Mouse (Mus musculus): ENCODE data around the gene Pth2. TPM values are rescaled to one million over a fixed set of nuclear protein-coding genes. Genes with fewer than 3 reads are reported as not detected.

The Pth2 gene
- polyA plus RNA-seq, 1 experiment from 2014 or later = not detected

DNA sequence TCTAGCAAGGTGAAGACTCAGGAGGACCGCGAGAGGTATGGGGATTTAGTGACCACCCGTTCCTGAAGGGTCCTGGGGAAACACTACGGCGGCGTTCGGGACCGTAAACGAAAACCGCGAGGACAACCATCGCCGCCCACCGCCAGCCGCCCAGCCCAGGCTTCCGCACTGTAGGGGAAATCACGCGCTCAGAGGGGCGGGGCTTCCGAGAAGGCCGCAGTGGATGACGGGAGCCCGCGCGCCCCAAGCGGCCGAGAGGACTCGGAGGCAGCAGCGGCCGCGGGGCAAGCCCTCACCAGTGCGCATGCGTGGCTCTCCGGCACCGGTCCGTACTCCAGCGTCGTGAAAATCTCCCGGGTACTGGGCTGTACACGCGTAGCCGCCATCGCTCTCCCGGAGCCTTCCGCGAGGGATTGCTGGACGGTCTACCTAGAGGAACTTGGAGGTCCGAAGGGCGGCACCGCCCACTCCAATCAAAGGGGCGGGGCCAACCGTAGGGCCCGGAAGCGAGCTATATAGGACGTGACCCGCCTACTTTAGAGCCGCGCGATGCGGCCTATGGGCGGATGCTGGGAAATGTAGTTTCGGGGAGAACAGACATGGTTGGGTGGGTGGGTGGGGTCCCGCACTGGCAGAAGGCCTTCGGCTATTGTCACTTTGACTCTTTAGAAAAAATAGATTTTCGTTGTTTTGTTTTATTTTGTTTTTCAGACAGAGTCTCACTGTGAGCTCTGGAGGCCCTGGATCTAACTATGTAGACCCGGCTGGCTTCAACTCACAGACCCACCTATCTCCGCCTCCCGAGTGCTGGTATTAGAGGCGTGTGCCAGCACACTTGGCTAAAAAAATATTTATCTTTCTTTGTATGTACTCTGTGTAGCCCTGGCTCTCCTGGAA is 26.5 kb upstream of the Pth2 start, which contains the start of the genes Pih1d1 and Aldh16a1:
Gene Pih1d1, plus strand, starts transcription at position 208 of the 897 bp plus-strand sequence.
Gene Aldh16a1, minus strand, starts transcription at position 489 of the 897 bp plus-strand sequence.
- H3K4me3 ChIP-seq (replicated peaks) = peak within 1 kb of the TSS; percentile 90
- no peaks in the 10 kb centered on the region for H3K9me3 ChIP-seq (replicated peaks)
- H3K27ac ChIP-seq (replicated peaks) = peak within 1 kb of the TSS; percentile 95
- H3K27me3 ChIP-seq = no peaks in the 10 kb centered on the region
- peak; percentile 93 for ATAC-seq (ENCODE audit: insufficient read depth)
- H3K9ac ChIP-seq = peak within 1 kb of the TSS; percentile 91
- 3% methylated on average over 69 of the region's 69 CpGs for WGBS (ENCODE audit: insufficient replicate concordance)
- H3K4me1 ChIP-seq (replicated peaks) = peaks cover 39% of the 10 kb centered on the region
- peaks cover 10% of the 10 kb centered on the region for H3K36me3 ChIP-seq (replicated peaks)
- peak within 1 kb of the TSS; percentile 89 for H3K4me2 ChIP-seq

DNA sequence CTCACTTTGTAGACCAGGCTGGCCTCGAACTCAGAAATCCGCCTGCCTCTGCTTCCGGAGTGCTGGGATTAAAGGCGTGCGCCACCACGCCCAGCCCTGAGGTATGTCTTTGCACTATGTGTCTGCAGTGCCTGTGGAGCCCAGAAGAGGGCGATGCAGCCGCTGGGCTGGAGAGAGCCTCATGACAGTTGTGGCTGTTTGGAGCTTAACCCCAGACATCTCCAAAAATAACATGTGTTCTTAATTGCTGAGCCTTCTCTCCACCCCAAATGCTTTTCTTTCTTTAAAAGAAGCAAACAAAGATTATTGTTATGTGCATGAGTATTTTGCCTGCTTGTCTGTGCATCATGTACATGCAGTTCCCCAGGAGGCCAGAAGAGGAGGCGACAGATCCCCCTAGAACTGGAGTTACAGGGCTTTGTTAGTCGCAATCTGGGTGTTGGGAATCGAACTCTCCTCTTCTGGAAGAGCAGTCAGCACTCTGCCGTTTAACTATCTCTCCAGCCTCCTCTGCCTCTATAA is 25.7 kb upstream of the Pth2 start:
- H3K4me3 ChIP-seq (replicated peaks) = peak overlapping the region; percentile 90
- H3K36me3 ChIP-seq (replicated peaks) = peaks cover 10% of the 10 kb centered on the region
- H3K9me3 ChIP-seq (replicated peaks) = no peaks in the 10 kb centered on the region
- H3K9ac ChIP-seq = peak overlapping the region; percentile 21; the same call in 1 of the 2 replicates
- peak; percentile 12; the same call in 1 of the 2 replicates for ATAC-seq (ENCODE audit: insufficient read depth)
- H3K27ac ChIP-seq (replicated peaks) = peak overlapping the region; percentile 95
- H3K4me1 ChIP-seq (replicated peaks) = peaks cover 37% of the 10 kb centered on the region
- 63% methylated on average over 12 of the region's 12 CpGs for WGBS (ENCODE audit: insufficient replicate concordance)
- H3K27me3 ChIP-seq = no peaks in the 10 kb centered on the region
- peak overlapping the region; percentile 89 for H3K4me2 ChIP-seq

GRCm38 (mm10) chr7:45155590-45155989 is 25.2 kb upstream of the Pth2 start:
- peaks cover 10% of the 10 kb centered on the region for H3K36me3 ChIP-seq (replicated peaks)
- WGBS (ENCODE audit: insufficient replicate concordance) = 74% methylated on average over 9 of the region's 9 CpGs
- H3K4me1 ChIP-seq (replicated peaks) = peaks cover 32% of the 10 kb centered on the region
- no peaks in the 10 kb centered on the region for H3K9me3 ChIP-seq (replicated peaks)
- H3K4me3 ChIP-seq (replicated peaks) = no peak overlapping the region
- H3K9ac ChIP-seq = no peak overlapping the region
- ATAC-seq (ENCODE audit: insufficient read depth) = no peak
- 0 out of 2 replicates have a peak overlapping the region, but pooled peaks have one; percentile 89 for H3K4me2 ChIP-seq
- H3K27ac ChIP-seq (replicated peaks) = no peak overlapping the region
- no peaks in the 10 kb centered on the region for H3K27me3 ChIP-seq

- Histone ChIP-seq H3K4me2 (no peak overlapping the region), H3K27ac (replicated peaks) (no peak overlapping the region), H3K9ac (no peak overlapping the region), H3K9me3 (replicated peaks) (no peaks in the 10 kb centered on the region), H3K27me3 (no peaks in the 10 kb centered on the region), H3K4me3 (replicated peaks) (no peak overlapping the region), H3K4me1 (replicated peaks) (peaks cover 27% of the 10 kb centered on the region), H3K36me3 (replicated peaks) (peaks cover 10% of the 10 kb centered on the region)
- 81% methylated on average over 15 of the region's 15 CpGs for WGBS (ENCODE audit: insufficient replicate concordance)
- no peak for ATAC-seq (ENCODE audit: insufficient read depth)
These were observed 24.6 kb upstream of the Pth2 start for GRCm38 (mm10) chr7:45156206-45156605.

- Histone ChIP-seq H3K4me1 (replicated peaks) (peaks cover 33% of the 10 kb centered on the region), H3K9ac (no peak overlapping the region), H3K27me3 (peaks cover 3% of the 10 kb centered on the region), H3K4me2 (no peak overlapping the region), H3K36me3 (replicated peaks) (peaks cover 10% of the 10 kb centered on the region), H3K4me3 (replicated peaks) (no peak overlapping the region), H3K27ac (replicated peaks) (no peak overlapping the region), H3K9me3 (replicated peaks) (no peaks in the 10 kb centered on the region)
- ATAC-seq (ENCODE audit: insufficient read depth) = no peak
- WGBS (ENCODE audit: insufficient replicate concordance) = 84% methylated on average over 14 of the region's 14 CpGs
These were observed 23.3 kb upstream of the Pth2 start for GRCm38 (mm10) chr7:45157459-45157858.

- WGBS (ENCODE audit: insufficient replicate concordance) = 78% methylated on average over 6 of the region's 6 CpGs
- H3K4me3 ChIP-seq (replicated peaks) = no peak overlapping the region
- H3K4me2 ChIP-seq = no peak overlapping the region
- no peak overlapping the region for H3K9ac ChIP-seq
- H3K27me3 ChIP-seq = peaks cover 18% of the 10 kb centered on the region
- H3K27ac ChIP-seq (replicated peaks) = no peak overlapping the region
- H3K4me1 ChIP-seq (replicated peaks) = peaks cover 31% of the 10 kb centered on the region
- peaks cover 10% of the 10 kb centered on the region for H3K36me3 ChIP-seq (replicated peaks)
- H3K9me3 ChIP-seq (replicated peaks) = no peaks in the 10 kb centered on the region
- ATAC-seq (ENCODE audit: insufficient read depth) = no peak
These were observed 21.8 kb upstream of the Pth2 start for GRCm38 (mm10) chr7:45158991-45159390.

GRCm38 (mm10) chr7:45160316-45160800 is 20.4 kb upstream of the Pth2 start:
- ATAC-seq (ENCODE audit: insufficient read depth) = no peak
- no peak overlapping the region for H3K9ac ChIP-seq
- peaks cover 32% of the 10 kb centered on the region for H3K27me3 ChIP-seq
- H3K9me3 ChIP-seq (replicated peaks) = no peaks in the 10 kb centered on the region
- no peak overlapping the region for H3K4me3 ChIP-seq (replicated peaks)
- WGBS (ENCODE audit: insufficient replicate concordance) = 78% methylated on average over 6 of the region's 6 CpGs
- H3K36me3 ChIP-seq (replicated peaks) = peaks cover 10% of the 10 kb centered on the region
- H3K27ac ChIP-seq (replicated peaks) = no peak overlapping the region
- no peak overlapping the region for H3K4me2 ChIP-seq
- H3K4me1 ChIP-seq (replicated peaks) = peaks cover 25% of the 10 kb centered on the region

GRCm38 (mm10) chr7:45160866-45161265 is 19.9 kb upstream of the Pth2 start:
- Histone ChIP-seq H3K9ac (no peak overlapping the region), H3K4me1 (replicated peaks) (peaks cover 21% of the 10 kb centered on the region), H3K4me3 (replicated peaks) (no peak overlapping the region), H3K36me3 (replicated peaks) (peaks cover 10% of the 10 kb centered on the region), H3K27ac (replicated peaks) (no peak overlapping the region), H3K9me3 (replicated peaks) (no peaks in the 10 kb centered on the region), H3K27me3 (peaks cover 37% of the 10 kb centered on the region), H3K4me2 (no peak overlapping the region)
- WGBS (ENCODE audit: insufficient replicate concordance) = 77% methylated on average over 3 of the region's 3 CpGs
- ATAC-seq (ENCODE audit: insufficient read depth) = no peak

GRCm38 (mm10) chr7:45161612-45162473 is 19.0 kb upstream of the Pth2 start:
- H3K36me3 ChIP-seq (replicated peaks) = peaks cover 10% of the 10 kb centered on the region
- no peak overlapping the region for H3K9ac ChIP-seq
- H3K4me2 ChIP-seq = peak overlapping the region; percentile 82
- peak; percentile 73 for ATAC-seq (ENCODE audit: insufficient read depth)
- peaks cover 47% of the 10 kb centered on the region for H3K27me3 ChIP-seq
- peaks cover 21% of the 10 kb centered on the region for H3K4me1 ChIP-seq (replicated peaks)
- H3K9me3 ChIP-seq (replicated peaks) = no peaks in the 10 kb centered on the region
- peak overlapping the region; percentile 50 for H3K4me3 ChIP-seq (replicated peaks)
- H3K27ac ChIP-seq (replicated peaks) = no peak overlapping the region
- WGBS (ENCODE audit: insufficient replicate concordance) = 4% methylated on average over 35 of the region's 35 CpGs

DNA sequence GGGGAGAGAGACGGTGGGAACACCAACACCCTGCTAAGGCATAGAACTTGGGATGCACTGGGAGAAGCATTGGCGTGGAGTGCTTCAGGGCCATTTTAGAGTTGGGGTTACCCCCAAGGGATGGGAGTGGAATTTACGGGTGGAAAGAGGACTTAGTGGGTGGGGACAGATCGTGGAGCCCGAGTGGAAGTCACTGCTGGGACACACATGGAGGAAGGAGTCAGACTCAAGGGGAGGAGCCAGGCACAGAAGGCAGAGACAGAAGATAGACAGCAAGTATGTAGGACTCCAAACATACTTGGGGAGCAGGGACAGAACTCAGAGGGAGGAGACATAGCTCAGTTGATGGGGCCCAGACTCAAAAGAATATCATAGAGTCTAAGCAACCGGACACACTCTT is 18.2 kb upstream of the Pth2 start:
- peaks cover 54% of the 10 kb centered on the region for H3K27me3 ChIP-seq
- no peak overlapping the region for H3K27ac ChIP-seq (replicated peaks)
- 25% methylated on average over 6 of the region's 6 CpGs for WGBS (ENCODE audit: insufficient replicate concordance)
- H3K9me3 ChIP-seq (replicated peaks) = no peaks in the 10 kb centered on the region
- peak overlapping the region; percentile 82 for H3K4me2 ChIP-seq
- ATAC-seq (ENCODE audit: insufficient read depth) = no peak
- H3K4me1 ChIP-seq (replicated peaks) = peaks cover 21% of the 10 kb centered on the region
- H3K36me3 ChIP-seq (replicated peaks) = peaks cover 7% of the 10 kb centered on the region
- H3K9ac ChIP-seq = no peak overlapping the region
- H3K4me3 ChIP-seq (replicated peaks) = peak overlapping the region; percentile 50

Data from liver, embryonic 15.5 days (tissue).